Mouse (Mus musculus): Measurements from ENCODE around the gene Rsl1d1. TPM values are rescaled to one million over a fixed set of nuclear protein-coding genes. Genes with fewer than 3 reads are reported as not detected.

Rsl1d1 gene
- total and polyA plus RNA-seq, 2 experiments from 2014 or later = 71.0 to 106 TPM

DNA sequence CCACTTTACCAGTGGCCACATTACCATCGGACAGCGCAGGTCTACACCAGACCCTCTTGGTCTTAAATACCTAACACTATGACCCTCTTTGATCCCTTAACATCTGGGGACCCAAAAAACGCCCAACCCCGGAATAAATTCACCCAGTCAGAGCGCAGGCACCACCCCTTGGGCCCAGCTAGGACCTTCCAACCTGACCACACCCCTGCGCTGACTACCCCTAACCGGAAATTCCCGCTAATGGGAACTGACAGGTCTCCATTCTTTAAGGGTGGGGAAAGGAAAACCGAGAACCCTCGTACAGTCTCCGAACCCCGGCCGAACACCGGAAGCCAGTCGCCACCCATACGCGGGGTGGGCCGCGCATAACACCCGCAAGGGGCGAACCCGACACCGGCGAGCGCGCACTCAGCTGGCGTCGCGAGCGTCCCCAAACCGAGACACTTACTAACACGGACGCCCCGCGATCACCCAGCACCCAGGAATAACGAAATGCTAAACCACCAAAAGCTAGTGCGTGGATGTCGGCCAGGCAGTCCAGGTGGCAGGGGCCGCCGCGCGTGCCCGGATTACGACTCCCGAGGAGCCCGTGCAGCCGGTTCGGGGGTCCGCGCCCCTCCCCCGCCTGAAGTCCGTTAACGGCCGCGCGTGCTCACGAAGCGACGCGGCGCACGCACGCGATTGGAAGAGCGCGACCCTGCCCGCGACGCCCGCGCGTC lies 27.5 kb downstream of the Rsl1d1 start:
- Histone ChIP-seq H3K4me1 (ENCODE audit: control insufficient read depth, insufficient read depth) (peaks cover 7% of the 10 kb centered on the region), H3K27ac (ENCODE audit: low read depth) (peak overlapping the region; percentile 92), H3K4me2 (ENCODE audit: low read depth, low read length) (peak overlapping the region; percentile 88), H3K36me3 (replicated peaks; ENCODE audit: control insufficient read depth, insufficient read depth, low read length) (no peaks in the 10 kb centered on the region), H3K27me3 (ENCODE audit: control insufficient read depth, insufficient read depth, low read length) (no peaks in the 10 kb centered on the region), H3K9me3 (replicated peaks; ENCODE audit: control insufficient read depth, low read length) (no peaks in the 10 kb centered on the region), H3K4me3 (ENCODE audit: low read depth, low read length) (peak overlapping the region; percentile 95), H3K9ac (replicated peaks; ENCODE audit: low read depth, low read length) (peak overlapping the region; percentile 92)
- peak; percentile 66 for DNase-seq (ENCODE audit: low spot score)
- under 1% methylated on average over 72 of the region's 72 CpGs for WGBS
- 0 out of 2 replicates have a peak, but pooled peaks have one; percentile 36 for TF ChIP-seq EP300 (IDR thresholded peaks at IDR 0.05; ENCODE audit: low read depth)
- no peak for TF ChIP-seq CTCF (IDR thresholded peaks at IDR 0.05; ENCODE audit: low read depth)
- ATAC-seq (ENCODE audit: insufficient read depth, low read depth) = peak; percentile 69

DNA sequence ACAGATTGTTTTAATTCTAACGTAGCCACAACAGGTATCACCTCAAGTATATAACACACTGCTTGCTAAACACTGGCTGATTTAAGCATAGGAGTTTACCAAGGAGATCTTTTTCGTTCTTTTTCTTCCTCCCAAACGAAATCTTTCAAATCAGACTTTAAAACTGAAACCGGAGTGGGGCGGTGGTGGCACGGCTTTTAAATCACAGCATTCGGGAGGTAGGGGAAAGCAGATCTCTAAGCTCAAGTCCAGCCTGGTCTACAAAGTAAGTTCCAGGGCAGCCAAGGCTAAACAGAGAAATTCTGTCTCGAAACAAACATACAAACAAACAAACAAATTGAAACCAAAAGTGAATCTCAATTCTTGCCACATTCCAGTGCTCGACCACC lies 28.0 kb downstream of the Rsl1d1 start:
- H3K27me3 ChIP-seq (ENCODE audit: control insufficient read depth, insufficient read depth, low read length) = no peaks in the 10 kb centered on the region
- DNase-seq (ENCODE audit: low spot score) = no peak
- no peak for TF ChIP-seq EP300 (IDR thresholded peaks at IDR 0.05; ENCODE audit: low read depth)
- TF ChIP-seq CTCF (IDR thresholded peaks at IDR 0.05; ENCODE audit: low read depth) = no peak
- peak overlapping the region; percentile 95 for H3K4me3 ChIP-seq (ENCODE audit: low read depth, low read length)
- no peaks in the 10 kb centered on the region for H3K9me3 ChIP-seq (replicated peaks; ENCODE audit: control insufficient read depth, low read length)
- peak overlapping the region; percentile 92 for H3K27ac ChIP-seq (ENCODE audit: low read depth)
- H3K9ac ChIP-seq (replicated peaks; ENCODE audit: low read depth, low read length) = peak overlapping the region; percentile 92
- WGBS = 6% methylated on average over 9 of the region's 9 CpGs
- H3K4me1 ChIP-seq (ENCODE audit: control insufficient read depth, insufficient read depth) = peaks cover 7% of the 10 kb centered on the region
- H3K4me2 ChIP-seq (ENCODE audit: low read depth, low read length) = peak overlapping the region; percentile 88
- no peaks in the 10 kb centered on the region for H3K36me3 ChIP-seq (replicated peaks; ENCODE audit: control insufficient read depth, insufficient read depth, low read length)
- no peak for ATAC-seq (ENCODE audit: insufficient read depth, low read depth)

DNA sequence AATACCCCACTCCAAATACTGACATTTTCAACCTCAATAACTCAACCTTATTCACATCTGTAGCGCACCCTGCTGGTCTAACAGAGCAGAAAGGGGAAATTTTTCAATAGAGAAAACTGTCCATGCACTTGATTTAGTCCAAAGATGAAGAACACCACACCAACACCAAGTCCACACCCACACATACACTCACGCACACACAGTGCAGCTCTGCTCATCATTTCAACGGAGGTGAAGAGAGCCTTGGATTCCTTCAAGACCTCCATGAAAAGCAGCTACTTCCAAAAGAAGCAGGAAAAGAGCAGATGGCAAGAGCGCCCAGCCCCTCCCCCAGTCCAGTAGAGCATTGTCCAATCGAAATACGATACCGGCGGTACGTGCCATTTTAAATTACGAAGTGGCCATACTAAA lies 28.5 kb downstream of the Rsl1d1 start:
- peak overlapping the region; percentile 92; the same call in 1 of the 2 replicates for H3K27ac ChIP-seq (ENCODE audit: low read depth)
- DNase-seq (ENCODE audit: low spot score) (peak; percentile 63), ATAC-seq (ENCODE audit: insufficient read depth, low read depth) (no peak)
- H3K4me2 ChIP-seq (ENCODE audit: low read depth, low read length) = peak overlapping the region; percentile 88
- H3K4me1 ChIP-seq (ENCODE audit: control insufficient read depth, insufficient read depth) = peaks cover 7% of the 10 kb centered on the region
- H3K36me3 ChIP-seq (replicated peaks; ENCODE audit: control insufficient read depth, insufficient read depth, low read length) = no peaks in the 10 kb centered on the region
- H3K9me3 ChIP-seq (replicated peaks; ENCODE audit: control insufficient read depth, low read length) = no peaks in the 10 kb centered on the region
- peak; percentile 54 for TF ChIP-seq CTCF (IDR thresholded peaks at IDR 0.05; ENCODE audit: low read depth)
- no peak for TF ChIP-seq EP300 (IDR thresholded peaks at IDR 0.05; ENCODE audit: low read depth)
- WGBS = 6% methylated on average over 10 of the region's 10 CpGs
- no peaks in the 10 kb centered on the region for H3K27me3 ChIP-seq (ENCODE audit: control insufficient read depth, insufficient read depth, low read length)
- H3K4me3 ChIP-seq (ENCODE audit: low read depth, low read length) = peak overlapping the region; percentile 95
- H3K9ac ChIP-seq (replicated peaks; ENCODE audit: low read depth, low read length) = peak overlapping the region; percentile 92; the same call in 1 of the 2 replicates

DNA sequence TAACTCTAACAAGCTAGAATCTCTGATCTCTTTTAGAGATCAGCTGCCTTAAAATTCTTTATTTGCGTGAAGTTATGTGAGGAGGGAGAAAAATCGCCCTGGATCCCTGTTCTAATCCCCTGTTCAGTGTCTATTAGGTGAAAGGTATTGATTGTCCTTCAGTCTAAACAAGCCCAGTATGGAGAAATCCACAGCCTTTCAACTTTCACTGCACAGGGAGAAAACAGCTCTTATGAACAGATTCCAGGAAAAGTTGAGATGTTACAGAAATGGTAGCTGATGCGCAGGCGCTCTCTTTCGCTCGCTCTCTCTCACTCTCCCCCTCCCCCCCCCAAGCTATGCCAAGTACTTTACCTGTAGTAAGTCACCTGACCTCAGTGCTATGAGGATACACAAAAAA lies 31.5 kb downstream of the Rsl1d1 start:
- DNase-seq (ENCODE audit: low spot score) (no peak), ATAC-seq (ENCODE audit: insufficient read depth, low read depth) (no peak)
- Histone ChIP-seq H3K27me3 (ENCODE audit: control insufficient read depth, insufficient read depth, low read length) (no peaks in the 10 kb centered on the region), H3K4me3 (ENCODE audit: low read depth, low read length) (no peak overlapping the region), H3K27ac (ENCODE audit: low read depth) (no peak overlapping the region), H3K4me2 (ENCODE audit: low read depth, low read length) (no peak overlapping the region), H3K4me1 (ENCODE audit: control insufficient read depth, insufficient read depth) (peaks cover under 1% of the 10 kb centered on the region), H3K9ac (replicated peaks; ENCODE audit: low read depth, low read length) (no peak overlapping the region), H3K36me3 (replicated peaks; ENCODE audit: control insufficient read depth, insufficient read depth, low read length) (no peaks in the 10 kb centered on the region), H3K9me3 (replicated peaks; ENCODE audit: control insufficient read depth, low read length) (no peaks in the 10 kb centered on the region)
- 91% methylated on average over 6 of the region's 6 CpGs for WGBS
- TF ChIP-seq CTCF (IDR thresholded peaks at IDR 0.05; ENCODE audit: low read depth) (no peak), EP300 (IDR thresholded peaks at IDR 0.05; ENCODE audit: low read depth) (no peak)

DNA sequence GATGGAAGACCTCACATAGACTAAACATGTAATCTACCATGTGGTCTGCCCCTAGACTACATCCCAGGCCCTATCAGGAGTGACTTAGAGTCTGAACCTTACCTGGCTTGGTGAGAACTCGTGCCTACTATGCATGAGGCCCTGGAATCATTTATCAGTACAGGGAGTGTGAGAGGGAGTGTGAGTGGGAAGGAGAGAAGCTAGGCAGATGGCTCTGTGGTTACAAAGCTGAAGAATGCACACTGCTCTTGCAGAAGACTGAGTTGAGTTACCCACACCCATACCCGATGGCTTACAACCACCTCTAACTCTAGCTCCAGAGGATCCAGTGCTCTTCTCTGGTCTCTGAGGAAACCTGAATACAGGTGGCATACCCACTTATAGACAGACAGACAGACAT lies 36.7 kb downstream of the Rsl1d1 start:
- no peaks in the 10 kb centered on the region for H3K9me3 ChIP-seq (replicated peaks; ENCODE audit: control insufficient read depth, low read length)
- H3K4me3 ChIP-seq (ENCODE audit: low read depth, low read length) = no peak overlapping the region
- H3K27me3 ChIP-seq (ENCODE audit: control insufficient read depth, insufficient read depth, low read length) = no peaks in the 10 kb centered on the region
- peaks cover 20% of the 10 kb centered on the region for H3K36me3 ChIP-seq (replicated peaks; ENCODE audit: control insufficient read depth, insufficient read depth, low read length)
- TF ChIP-seq CTCF (IDR thresholded peaks at IDR 0.05; ENCODE audit: low read depth) (no peak), EP300 (IDR thresholded peaks at IDR 0.05; ENCODE audit: low read depth) (no peak)
- no peak overlapping the region for H3K9ac ChIP-seq (replicated peaks; ENCODE audit: low read depth, low read length)
- 75% methylated on average over 2 of the region's 2 CpGs for WGBS
- H3K27ac ChIP-seq (ENCODE audit: low read depth) = no peak overlapping the region
- ATAC-seq (ENCODE audit: insufficient read depth, low read depth) (no peak), DNase-seq (ENCODE audit: low spot score) (no peak)
- H3K4me2 ChIP-seq (ENCODE audit: low read depth, low read length) = no peak overlapping the region
- H3K4me1 ChIP-seq (ENCODE audit: control insufficient read depth, insufficient read depth) = no peaks in the 10 kb centered on the region
